Mouse (Mus musculus) C2C12 (cell line): ENCODE measurements around the gene Gm20449.

Experiments used
- CTCF ChIP-seq: IDR thresholded peaks from one replicate; pipeline ENCODE4 v1.5.1; 2011; ENCODE audit not compliant: control insufficient read depth, insufficient read depth, insufficient read length
- MAX ChIP-seq: IDR thresholded peaks from one replicate; pipeline ENCODE4 v1.6.1; 2011; ENCODE audit warnings: mild to moderate bottlenecking, control low read depth
- MYOD1 ChIP-seq: IDR thresholded peaks from one replicate; pipeline ENCODE4 v1.6.1; 2011; ENCODE audit warnings: low read depth; ENCODE audit not compliant: control insufficient read depth, insufficient read length
- USF1 ChIP-seq: IDR thresholded peaks from one replicate; pipeline ENCODE4 v1.6.1; 2011; ENCODE audit warnings: low read depth, mild to moderate bottlenecking, control low read depth, moderate library complexity

DNA sequence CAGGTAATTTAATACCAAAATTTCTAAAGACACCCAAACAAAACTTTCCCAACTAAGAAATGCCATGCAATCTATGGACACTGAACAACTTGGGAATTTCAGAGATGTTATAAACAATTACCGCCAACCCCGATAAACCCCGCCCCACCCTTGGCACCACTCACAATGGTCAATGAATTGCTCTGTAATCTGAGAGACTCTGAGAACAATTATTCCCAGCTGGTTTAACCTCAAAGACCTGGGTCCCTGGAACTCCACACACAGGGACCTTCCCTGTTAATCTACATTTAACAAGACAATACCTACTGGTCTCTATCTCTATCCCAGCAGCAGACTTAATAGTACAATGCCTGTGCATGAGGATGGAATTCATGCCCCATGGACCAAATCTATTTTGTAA is 13.5 kb upstream of the Gm20449 start:
- TF ChIP-seq MYOD1 (no peak), CTCF (no peak), MAX (no peak), USF1 (no peak)
